Mouse (Mus musculus) ovary, postnatal 14 days (tissue): ENCODE data around the gene Hoxc6.
A peak's percentile ranks its signal among the peaks of the same experiment; 100 is the strongest.

Source experiments
- DNase-seq: peaks from one replicate; pipeline ENCODE4 v3.0.0; 2022; ENCODE audit warnings: low spot score

Hoxc6 gene

GRCm38 (mm10) chr15:103038701-103039480 lies 40.8 kb downstream of the Hoxc6 start:
- DNase-seq = no peak

GRCm38 (mm10) chr15:103039609-103040008 lies 41.6 kb downstream of the Hoxc6 start:
- no peak for DNase-seq

GRCm38 (mm10) chr15:103040601-103041000 lies 42.5 kb downstream of the Hoxc6 start:
- DNase-seq = no peak

- no peak for DNase-seq
Measured at GRCm38 (mm10) chr15:103041613-103042012, 43.6 kb downstream of the Hoxc6 start.

GRCm38 (mm10) chr15:103042209-103042608 lies 44.2 kb downstream of the Hoxc6 start:
- no peak for DNase-seq

GRCm38 (mm10) chr15:103051670-103052069 lies 53.6 kb downstream of the Hoxc6 start:
- DNase-seq = no peak

GRCm38 (mm10) chr15:103053210-103053609 lies 55.2 kb downstream of the Hoxc6 start:
- DNase-seq = no peak

- DNase-seq = no peak
Measured at GRCm38 (mm10) chr15:103056396-103056795, 58.3 kb downstream of the Hoxc6 start.

GRCm38 (mm10) chr15:103058715-103059114 lies 60.7 kb downstream of the Hoxc6 start:
- no peak for DNase-seq

GRCm38 (mm10) chr15:103059393-103059992 lies 61.4 kb downstream of the Hoxc6 start:
- peak; percentile 30 for DNase-seq

GRCm38 (mm10) chr15:103060021-103060340 lies 61.9 kb downstream of the Hoxc6 start:
- no peak for DNase-seq

- DNase-seq = peak; percentile 37
Measured at GRCm38 (mm10) chr15:103060341-103061130, 62.5 kb downstream of the Hoxc6 start.

GRCm38 (mm10) chr15:103061131-103061825 lies 63.2 kb downstream of the Hoxc6 start:
- peak; percentile 57 for DNase-seq
